Mouse (Mus musculus) frontal cortex, postnatal 36 days (tissue): ENCODE results near the gene Fam149a.

Source experiments
- DNase-seq, 2 experiments: peaks; one replicate each; pipeline ENCODE4 v3.0.0; 2022; ENCODE audit warnings: low spot score in 2 of 2

Gene Fam149a

GRCm38 (mm10) chr8:45381963-45382347 lies at the start of gene Fam149a:
TSS of gene Fam149a (minus strand) at chr8:45382291.
- DNase-seq, result no peak

DNA sequence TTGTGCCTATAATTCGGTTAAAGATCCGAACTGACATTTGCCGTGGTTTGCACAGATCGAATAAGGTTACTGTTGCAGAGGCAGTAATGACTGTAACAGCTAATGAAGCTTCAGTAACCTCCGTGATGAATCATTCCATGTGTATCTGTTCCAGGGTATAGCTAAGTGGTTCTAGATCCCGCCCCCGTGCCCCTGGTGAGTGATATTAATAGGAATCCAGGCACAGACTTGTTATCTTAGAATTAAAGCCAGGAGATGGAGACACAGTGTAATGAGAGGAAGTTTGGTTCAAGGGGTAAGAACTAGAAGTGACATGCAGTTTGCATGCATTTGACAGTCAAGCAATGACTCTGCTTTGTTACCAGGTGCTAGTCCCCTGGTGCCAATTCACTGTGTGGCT lies 38.1 kb upstream of the Fam149a start:
- no peak for DNase-seq

DNA sequence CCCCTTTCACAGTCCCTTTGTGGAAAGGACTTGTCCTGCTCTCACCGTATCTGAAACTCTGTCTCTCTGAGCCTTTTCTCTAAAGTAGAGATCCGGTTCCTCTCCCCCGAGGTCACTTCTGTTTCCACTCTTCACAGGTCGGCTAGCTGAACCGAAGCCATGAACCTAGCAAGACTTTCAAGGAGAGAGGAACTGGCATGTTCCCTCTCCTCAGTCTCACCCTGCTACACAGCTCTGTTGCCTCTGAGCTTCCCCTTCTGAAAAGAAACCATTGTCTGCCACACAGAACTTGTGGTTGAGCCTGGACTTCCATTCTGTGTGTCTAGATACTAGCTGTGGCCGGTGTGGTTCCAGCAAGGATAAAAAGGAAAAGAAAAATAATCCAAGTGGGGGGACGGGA lies 32.9 kb upstream of the Fam149a start:
- DNase-seq, result no peak

GRCm38 (mm10) chr8:45410882-45411281 lies 28.8 kb upstream of the Fam149a start, which contains the start of gene Tlr3:
TSS of gene Tlr3 (minus strand) at chr8:45411080.
- DNase-seq, result no peak

DNA sequence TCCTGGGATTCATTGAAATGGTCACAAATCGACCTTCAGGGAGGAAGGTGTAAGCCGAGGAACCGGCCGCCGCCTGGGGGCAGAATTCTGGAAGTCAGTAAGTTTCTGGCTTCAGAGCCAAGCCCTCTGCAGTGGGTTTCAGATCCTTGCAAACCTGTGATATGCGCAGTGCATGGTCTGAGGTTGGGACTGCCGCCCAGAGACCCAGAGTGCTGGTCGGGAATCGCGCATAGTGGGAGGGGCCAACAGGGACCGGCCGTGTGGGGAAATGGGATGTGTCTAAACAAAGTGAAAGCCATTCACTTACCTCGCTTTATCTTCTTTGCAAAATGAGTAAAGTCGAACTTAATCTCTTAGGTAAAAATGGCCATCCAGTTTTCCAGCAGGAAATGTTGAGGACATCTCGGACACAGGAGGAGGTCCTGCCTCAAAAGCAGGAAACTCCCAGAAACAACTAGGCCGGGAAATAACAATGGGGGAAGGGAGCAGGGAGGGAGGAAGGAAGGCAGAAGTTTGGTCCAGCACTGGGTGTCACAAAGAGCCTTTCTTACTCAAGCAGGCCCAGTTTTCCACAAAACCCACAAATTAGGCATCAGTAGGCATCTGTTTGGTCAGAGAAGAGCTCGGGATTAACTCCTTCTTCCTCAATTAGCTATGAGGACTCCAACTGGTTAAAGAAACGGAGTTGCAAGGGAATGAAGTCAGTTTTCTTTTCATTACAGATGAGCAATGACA lies 28.2 kb upstream of the Fam149a start:
- peak; percentile 24 to 25 for DNase-seq

GRCm38 (mm10) chr8:45409702-45410101 lies 27.6 kb upstream of the Fam149a start:
- DNase-seq, result no peak

DNA sequence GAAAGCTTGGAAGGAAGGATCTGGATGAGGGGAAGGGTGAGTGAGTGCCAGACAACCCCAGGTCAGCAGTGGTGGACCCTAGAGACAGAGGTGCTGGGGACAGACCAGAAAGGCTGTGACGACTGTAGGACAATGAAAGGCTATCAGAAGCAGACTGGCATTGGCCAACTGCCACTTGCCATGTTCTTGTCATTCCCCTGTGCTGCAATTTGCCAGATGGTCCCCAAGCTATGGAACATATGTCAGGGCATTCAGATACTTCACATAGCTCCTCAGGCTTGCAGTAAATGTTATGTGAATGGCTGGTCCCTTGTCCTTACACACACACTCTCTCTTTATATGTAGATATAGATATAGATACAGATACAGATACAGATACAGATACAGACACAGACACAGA lies 1.2 kb upstream of the Fam149a start:
- no peak for DNase-seq

DNA sequence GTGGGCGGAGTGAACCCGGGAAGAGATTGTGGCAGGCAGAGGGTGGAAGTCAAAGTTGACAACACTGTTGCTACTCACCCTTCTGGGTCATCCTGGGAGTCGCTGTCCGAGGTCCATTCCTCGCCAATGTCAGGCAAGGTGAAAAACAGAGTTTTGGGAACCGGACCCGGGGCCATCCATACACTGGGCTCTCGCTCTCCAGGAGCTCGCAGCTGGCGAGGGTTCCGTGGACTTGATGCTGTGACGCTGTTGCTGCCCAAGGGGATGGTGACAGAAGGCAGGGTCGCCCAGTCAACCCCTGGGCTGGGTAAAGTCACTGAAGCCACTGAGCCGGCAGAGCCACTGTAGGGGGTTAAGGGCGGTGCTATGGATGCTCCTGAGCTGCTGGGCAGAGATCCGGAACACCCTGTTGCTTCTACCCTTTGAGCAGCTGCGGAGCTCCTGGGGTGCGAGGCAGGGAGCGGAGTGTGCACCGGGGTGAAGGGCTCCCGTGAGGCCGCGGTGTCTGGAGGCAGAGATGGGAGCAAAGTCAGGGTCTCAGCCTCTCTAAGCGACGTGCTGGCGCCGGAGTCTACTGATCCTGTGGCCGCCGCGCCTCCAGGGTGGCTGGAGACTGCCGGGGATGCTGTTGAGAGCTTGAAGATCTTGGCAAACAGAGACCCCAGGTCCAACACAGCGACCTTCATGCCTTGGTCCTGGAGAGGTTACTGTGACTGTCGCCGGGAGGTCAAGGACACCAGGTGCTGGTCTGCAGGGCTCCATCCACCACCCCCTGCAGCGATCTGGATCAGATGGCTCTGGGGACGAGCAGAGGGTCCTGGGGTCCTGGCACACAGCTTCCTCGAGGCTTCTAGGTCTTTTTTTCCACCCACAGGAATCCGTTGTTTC lies 772 bp downstream of the Fam149a start:
- DNase-seq, result no peak

- no peak for DNase-seq
These were observed 1.5 kb downstream of the Fam149a start for GRCm38 (mm10) chr8:45380598-45380997.

DNA sequence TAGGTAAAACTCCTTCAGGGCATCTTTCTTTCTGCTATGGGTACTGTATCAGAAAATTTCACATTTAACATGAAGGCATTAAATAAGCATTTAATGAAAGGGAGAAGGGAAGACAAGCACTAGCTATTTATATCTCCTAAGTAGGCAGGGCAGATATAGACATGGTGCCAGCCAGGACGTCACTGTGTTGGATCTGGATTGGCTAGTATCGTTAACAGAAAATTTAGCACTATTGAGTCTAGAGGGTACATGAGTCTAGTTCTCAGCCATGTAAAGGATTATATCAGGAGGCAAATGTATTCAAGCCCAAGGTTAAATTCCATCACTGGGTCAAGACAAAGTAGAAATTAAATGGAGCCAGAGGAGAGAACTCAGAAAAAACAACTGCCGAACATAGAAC lies 8.0 kb downstream of the Fam149a start:
- no peak for DNase-seq

GRCm38 (mm10) chr8:45367154-45367553 lies 14.9 kb downstream of the Fam149a start:
- no peak for DNase-seq

DNA sequence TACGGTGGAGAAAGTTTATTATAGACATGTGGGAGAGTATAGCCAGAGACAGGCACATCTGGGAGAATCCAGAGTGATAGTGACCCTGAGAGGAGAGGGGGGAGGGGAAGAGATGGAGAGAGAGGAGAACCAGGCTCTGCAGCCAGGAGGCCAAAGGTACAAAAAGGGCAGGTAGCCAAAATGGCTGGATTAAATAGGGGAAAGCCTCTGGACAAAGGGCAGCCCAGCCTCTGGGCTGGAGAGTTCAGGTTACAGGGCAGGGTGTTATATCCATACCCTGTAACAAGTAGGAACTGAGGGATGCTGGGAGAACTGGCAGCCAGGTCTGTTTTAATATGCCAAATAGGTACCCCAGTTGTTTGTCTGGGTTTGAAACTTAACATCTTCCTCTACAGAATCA lies 18.9 kb downstream of the Fam149a start:
- no peak for DNase-seq

DNA sequence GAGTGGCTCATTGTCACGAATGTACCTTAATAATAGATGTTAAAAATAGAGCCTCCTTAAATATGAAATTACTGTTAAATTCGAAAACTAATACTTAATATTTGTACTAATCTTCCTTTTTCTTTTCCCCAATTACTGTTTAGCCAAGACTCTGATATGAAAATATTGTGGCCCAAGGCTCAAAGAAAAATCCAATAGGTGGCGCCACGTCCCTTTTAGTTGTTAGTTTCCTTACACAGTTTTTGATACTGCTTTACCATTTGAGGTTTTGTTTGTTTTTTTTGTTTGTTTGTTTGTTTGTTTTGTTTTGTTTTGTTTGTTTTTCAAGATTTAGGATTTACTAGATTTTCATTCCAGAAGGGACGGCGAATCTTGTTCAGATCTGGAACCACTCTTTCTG lies 19.8 kb downstream of the Fam149a start:
- peak in 1 of 2 experiments; percentile 51 for DNase-seq

DNA sequence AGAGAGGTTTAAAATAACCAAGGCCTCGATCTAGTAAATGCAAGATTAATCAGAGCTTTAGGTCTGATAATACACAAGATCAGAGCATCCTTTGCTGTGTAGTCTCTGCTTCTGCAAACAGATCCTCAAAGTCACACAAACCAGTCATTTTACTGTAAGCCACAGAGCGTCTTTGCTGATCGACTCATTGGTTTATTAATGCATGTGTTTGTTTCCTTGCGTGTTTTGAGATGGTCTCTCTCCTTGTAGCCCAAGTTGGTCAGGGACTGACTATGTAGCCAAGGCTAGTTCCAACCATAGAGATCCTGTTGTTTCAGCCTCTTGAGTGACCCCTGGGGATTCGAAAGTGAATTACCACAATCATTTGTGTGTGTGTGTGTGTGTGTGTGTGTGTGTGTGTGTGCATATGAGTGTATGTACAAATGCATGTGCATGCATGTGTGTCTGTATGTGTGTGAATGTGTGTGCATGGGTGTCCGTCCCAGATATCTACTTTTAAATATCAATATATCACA lies 22.9 kb downstream of the Fam149a start:
- no peak for DNase-seq

- peak; percentile 49 to 64 for DNase-seq
These were observed 23.8 kb downstream of the Fam149a start for GRCm38 (mm10) chr8:45358132-45358918.

GRCm38 (mm10) chr8:45355809-45356208 lies 26.3 kb downstream of the Fam149a start:
- no peak for DNase-seq

GRCm38 (mm10) chr8:45345031-45345430 lies 37.1 kb downstream of the Fam149a start:
- DNase-seq, result peak; percentile 51 to 68

DNA sequence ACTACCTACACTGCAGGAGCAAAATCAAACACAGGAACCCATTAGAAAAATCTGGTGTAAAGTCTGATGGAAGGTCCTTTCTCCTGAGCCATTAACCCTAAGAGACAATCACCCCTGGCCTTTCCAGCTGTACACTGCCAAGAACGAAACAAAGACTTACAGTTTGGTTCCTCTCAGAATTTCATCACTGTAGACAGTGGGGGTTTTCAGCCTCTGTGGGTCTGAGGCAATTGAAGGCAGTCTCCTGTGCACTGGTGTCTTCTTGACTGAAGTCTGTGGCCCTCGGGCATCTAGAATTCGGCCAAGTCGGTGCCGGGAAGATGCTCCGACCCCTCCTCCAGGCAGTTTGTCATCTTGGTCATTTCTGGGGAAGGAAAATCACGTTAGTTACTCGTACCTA lies 37.8 kb downstream of the Fam149a start:
- DNase-seq, result no peak

GRCm38 (mm10) chr8:45341630-45342628 lies 40.2 kb downstream of the Fam149a start:
- DNase-seq, result no peak

DNA sequence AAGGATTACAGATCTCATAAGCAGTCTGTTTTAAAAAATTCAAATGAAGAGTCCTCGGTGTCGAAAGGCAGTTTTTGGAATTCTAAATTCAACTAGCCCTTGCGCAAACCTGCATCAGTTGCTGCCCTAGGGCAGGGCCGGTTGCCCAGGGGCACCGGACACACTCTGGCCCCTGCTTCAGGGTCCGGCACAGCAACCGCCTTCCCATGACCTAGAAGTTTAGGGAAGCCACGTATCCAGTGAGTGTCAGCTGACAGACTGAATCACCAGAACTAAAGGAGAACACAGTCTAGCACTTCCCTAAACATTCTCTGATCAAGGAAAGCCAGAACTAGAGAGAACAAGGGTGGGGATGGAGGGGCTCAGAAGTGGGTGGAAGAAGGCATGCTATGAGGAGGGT lies 48.6 kb downstream of the Fam149a start:
- no peak for DNase-seq
